Mouse (Mus musculus): ENCODE measurements around the gene Fsd1. TPM values are rescaled to one million over a fixed set of nuclear protein-coding genes. Genes with fewer than 3 reads are reported as not detected.

Gene Fsd1
- total RNA-seq, 1 experiment from 2014 or later, result not detected

DNA sequence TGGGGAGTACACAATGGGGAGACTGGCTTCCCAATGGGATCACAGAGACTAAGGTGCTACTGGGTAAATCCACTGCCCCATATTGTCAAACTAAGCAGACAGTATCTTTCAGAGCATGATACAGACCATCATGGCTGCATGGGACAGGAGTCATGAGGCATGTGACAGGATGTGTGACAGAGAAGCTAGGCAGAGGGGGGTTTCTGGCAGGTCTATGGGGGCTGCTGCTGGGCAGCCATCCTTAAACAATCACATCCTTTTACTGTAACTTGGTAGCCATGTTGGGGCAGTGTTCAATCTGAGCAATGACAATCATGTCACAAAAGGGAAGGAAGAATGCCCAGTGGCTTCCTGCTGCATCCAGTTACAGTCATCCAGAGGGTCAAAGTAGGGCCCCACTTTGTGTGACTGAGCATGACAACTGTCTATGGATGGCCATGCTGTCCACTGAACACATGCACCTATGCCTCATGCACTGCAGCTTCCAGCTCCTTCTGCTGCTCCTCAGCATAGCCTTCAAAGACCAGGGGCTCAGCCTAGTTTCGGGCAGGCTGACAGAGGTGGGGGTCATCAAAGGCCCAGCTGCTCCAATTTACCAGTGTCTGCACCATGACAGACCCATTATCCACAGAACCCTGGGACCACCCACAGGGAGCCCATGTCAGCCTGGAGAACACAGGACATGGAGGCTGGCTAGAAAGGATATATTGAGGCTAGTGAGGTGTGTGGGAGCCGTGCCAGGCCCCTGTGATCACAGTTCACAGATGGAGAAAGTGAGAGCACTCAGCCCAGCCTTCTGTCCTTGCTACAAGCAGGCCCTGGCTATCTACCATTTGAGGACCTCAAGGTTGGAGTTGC, 36.1 kb downstream of the Fsd1 start:
- no peak for ATAC-seq (replicated peaks; ENCODE audit: insufficient number of reproducible peaks, low FRiP score, low TSS enrichment, poor library complexity, severe bottlenecking)

GRCm38 (mm10) chr17:56022989-56023290, 36.6 kb downstream of the Fsd1 start:
- no peak for ATAC-seq (replicated peaks; ENCODE audit: insufficient number of reproducible peaks, low FRiP score, low TSS enrichment, poor library complexity, severe bottlenecking)

GRCm38 (mm10) chr17:56023386-56023785, 37.1 kb downstream of the Fsd1 start:
- peak; percentile 57 for ATAC-seq (replicated peaks; ENCODE audit: insufficient number of reproducible peaks, low FRiP score, low TSS enrichment, poor library complexity, severe bottlenecking)

- ATAC-seq (replicated peaks; ENCODE audit: insufficient number of reproducible peaks, low FRiP score, low TSS enrichment, poor library complexity, severe bottlenecking), result no peak
Measured at GRCm38 (mm10) chr17:56024476-56024875, 38.2 kb downstream of the Fsd1 start.

- no peak for ATAC-seq (replicated peaks; ENCODE audit: insufficient number of reproducible peaks, low FRiP score, low TSS enrichment, poor library complexity, severe bottlenecking)
Measured at GRCm38 (mm10) chr17:56024931-56025330, 38.6 kb downstream of the Fsd1 start.

DNA sequence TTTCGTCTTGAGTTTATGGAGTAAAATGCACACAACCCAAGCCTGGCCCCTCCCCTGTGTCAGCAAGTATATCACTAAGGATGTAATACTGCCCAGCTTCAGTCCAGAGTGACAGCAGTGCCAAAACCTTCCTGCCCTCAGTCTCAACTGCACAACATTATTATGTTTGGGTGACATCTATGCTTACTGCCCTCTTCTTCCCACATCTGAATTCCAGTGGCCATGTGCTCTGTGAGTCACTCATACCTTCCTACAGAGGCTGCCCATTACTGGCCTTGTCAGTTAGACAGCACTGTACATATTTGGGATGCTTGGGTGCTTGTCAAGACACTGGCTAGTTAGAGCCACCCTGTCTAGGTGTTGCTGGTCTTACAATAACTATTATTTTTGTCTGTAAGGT, 40.0 kb downstream of the Fsd1 start:
- no peak for ATAC-seq (replicated peaks; ENCODE audit: insufficient number of reproducible peaks, low FRiP score, low TSS enrichment, poor library complexity, severe bottlenecking)

- no peak for ATAC-seq (replicated peaks; ENCODE audit: insufficient number of reproducible peaks, low FRiP score, low TSS enrichment, poor library complexity, severe bottlenecking)
Measured at GRCm38 (mm10) chr17:56026881-56027280, 40.6 kb downstream of the Fsd1 start.

- ATAC-seq (replicated peaks; ENCODE audit: insufficient number of reproducible peaks, low FRiP score, low TSS enrichment, poor library complexity, severe bottlenecking), result no peak
Measured at GRCm38 (mm10) chr17:56027801-56028441, 41.6 kb downstream of the Fsd1 start.

DNA sequence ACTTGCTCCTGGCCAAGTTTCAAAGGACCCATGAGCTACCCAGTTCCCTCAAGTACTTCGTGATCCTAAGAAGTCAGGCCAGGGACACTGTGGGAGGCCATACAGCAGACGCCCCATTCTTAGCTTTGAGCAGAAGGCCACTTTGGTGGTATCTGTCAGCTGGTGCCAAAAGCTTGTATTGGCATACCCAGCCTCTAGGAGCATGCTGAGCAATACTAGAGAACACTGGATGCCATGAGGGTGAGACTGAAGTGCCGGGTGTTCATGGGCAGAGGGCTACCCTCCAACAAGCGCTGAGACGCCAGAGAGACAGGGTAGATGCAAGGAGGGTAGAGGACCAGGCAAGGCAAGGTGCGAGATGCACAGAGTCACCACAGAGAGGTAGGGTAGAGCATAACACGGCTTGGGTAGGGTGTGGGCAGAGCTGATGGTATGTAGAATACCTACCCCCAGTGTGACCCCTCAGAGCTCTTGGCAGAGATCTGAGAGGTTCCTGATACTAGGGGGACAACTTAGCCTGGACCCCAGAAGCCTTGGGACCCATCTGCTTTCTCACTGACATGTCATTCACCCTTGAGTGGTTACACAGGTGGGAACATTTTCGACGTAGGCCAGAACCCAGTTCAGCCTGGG, 44.0 kb downstream of the Fsd1 start:
- no peak for ATAC-seq (replicated peaks; ENCODE audit: insufficient number of reproducible peaks, low FRiP score, low TSS enrichment, poor library complexity, severe bottlenecking)

GRCm38 (mm10) chr17:56030919-56031318, 44.6 kb downstream of the Fsd1 start:
- no peak for ATAC-seq (replicated peaks; ENCODE audit: insufficient number of reproducible peaks, low FRiP score, low TSS enrichment, poor library complexity, severe bottlenecking)

GRCm38 (mm10) chr17:56031431-56031830, 45.1 kb downstream of the Fsd1 start:
- ATAC-seq (replicated peaks; ENCODE audit: insufficient number of reproducible peaks, low FRiP score, low TSS enrichment, poor library complexity, severe bottlenecking), result no peak

- ATAC-seq (replicated peaks; ENCODE audit: insufficient number of reproducible peaks, low FRiP score, low TSS enrichment, poor library complexity, severe bottlenecking), result no peak
Measured at GRCm38 (mm10) chr17:56032127-56032733, 45.9 kb downstream of the Fsd1 start.

DNA sequence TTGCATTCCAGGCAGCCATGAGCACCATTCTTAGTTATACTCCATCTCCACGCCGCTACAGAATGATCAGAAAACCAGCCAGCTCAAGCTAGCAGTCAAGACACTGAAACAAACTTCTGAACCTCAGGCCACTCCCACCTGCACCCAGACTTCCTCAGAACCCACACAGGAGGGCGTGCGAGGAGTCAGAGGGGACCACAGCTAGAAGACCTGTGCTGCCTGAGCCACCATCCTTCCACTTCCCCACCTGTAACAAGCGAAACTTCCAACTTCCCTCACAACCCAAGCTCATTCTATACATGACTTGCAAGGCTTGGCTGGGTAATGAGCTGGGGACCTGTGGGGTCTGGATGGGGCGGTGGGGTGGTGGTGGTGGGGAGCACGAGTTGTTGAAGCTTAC, 46.5 kb downstream of the Fsd1 start:
- no peak; the same call in 1 of the 2 replicates for ATAC-seq (replicated peaks; ENCODE audit: insufficient number of reproducible peaks, low FRiP score, low TSS enrichment, poor library complexity, severe bottlenecking)

DNA sequence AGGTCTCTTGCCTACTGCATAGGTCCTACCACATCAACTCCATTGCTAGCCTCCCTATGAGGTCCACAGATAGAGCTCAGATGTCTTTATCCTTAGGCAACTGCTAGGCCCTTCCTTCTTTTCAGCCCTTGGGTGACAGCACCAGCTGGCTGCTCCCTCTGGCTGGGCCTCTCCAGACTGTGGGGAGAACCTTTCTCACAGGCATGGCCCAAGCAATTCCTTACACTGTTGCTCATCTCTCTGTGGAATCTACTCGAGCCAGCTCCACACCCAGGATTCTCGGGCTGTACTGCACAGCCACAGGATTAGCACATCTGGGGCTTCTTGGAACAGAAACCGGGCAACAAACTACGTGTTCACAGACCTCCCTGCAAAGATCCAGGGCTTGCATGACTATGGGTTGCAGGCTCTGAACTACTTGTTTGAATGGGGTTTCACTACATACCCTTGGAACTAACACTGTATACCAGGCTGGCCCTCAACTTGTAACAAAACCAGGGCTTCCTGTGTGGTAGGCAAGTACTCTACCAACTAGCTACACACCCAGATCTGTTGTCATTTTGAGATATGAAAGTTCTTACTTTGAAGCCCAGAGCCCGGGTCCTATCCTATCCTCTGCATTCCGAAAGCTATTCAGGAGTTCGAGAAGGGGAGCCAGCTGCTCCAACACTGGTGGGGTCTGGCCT, 47.9 kb downstream of the Fsd1 start:
- no peak for ATAC-seq (replicated peaks; ENCODE audit: insufficient number of reproducible peaks, low FRiP score, low TSS enrichment, poor library complexity, severe bottlenecking)

DNA sequence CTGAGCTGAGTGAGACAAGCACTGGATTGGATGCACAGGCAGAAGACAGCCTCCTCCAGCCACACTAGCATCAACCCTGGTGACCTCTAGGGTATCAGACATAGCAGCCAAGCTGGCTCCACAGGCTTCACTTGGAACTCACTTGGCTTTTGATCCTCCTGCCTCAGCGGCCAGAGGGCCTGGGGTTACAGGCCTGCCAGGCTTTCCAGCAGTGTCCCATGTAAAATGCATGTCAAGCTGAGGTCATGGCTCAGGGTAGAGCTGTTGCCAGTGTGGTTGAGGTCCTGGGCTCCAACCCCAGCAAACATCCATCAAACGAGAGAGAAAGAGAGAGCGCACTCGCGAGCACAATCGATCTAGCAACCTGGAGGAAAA, 48.4 kb downstream of the Fsd1 start:
- no peak for ATAC-seq (replicated peaks; ENCODE audit: insufficient number of reproducible peaks, low FRiP score, low TSS enrichment, poor library complexity, severe bottlenecking)

DNA sequence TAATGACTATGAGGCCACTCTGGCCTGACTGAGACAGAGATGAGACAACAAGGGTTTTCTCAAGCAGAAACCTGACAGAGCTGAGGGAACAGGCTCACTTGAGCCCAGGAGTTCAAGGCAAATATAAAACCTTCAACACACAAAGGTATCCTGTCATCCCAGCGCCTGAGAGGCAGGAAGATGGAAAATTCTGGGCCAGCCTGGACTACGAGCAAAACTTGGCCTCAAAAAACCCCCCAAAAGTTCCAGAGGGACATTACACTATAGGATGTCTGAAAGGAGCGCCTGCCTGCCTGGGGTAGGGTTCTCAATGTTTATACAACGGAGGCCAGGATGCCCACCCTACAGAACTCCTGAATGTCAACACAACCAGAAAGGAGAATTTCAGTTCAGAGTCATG, 48.9 kb downstream of the Fsd1 start:
- no peak for ATAC-seq (replicated peaks; ENCODE audit: insufficient number of reproducible peaks, low FRiP score, low TSS enrichment, poor library complexity, severe bottlenecking)

DNA sequence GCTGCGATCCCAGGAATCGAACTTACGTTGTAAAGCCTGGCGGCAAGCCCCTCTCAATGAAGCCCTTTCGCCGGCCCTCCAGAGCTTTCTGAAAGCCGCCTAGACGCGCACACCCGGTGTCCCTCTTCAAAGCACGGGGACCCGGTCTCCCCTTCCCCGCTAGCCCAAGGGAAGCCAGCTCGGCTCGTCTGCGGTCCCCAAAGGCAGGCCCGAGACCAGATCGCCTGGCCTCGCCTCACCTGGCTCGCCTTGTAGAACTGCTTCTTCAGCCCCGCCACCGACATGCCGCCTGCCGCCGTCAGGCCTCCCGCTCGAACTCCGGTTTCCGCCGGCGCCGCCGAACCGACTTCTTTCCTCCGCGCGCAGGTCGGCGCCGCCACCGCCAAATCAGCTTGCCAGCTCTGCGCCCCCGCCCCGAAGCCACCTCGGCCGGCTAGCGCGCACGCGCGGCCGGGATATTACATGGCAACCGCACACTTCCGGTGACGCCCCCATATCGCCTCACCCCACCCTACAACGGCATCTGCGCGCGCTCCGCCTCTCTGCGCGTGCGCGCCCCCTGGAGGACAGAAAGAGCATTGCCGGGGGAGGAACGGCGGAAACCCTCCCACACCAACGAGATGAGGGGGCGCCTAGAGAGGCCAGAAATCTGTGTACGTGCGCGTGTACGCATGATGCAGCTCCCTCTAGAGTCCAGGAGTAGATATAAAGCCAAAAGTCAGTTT, 50.0 kb downstream of the Fsd1 start, which contains the start of gene Sh3gl1:
Sh3gl1 (minus strand) TSS at position 460 of the 725 bp plus-strand sequence.
- ATAC-seq (replicated peaks; ENCODE audit: insufficient number of reproducible peaks, low FRiP score, low TSS enrichment, poor library complexity, severe bottlenecking), result peak; percentile 85

DNA sequence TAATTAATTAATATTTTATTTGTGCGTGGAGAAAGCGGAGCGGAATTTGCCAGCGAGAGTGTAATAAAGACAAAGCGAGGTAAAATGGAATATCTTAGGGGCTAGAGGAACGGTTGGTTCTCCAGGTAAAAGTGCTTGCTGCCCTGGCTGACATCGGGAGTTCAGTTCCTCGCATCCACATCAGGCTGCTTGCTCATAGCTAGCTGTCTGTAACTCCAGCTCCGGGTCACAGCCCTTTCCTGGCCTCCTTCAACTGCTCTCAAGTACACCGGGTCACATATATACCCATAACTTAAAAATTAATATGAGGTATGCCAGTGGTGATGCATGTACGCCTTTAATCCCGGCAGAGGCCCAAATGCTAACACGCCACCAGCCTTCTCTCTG, 50.6 kb downstream of the Fsd1 start:
- ATAC-seq (replicated peaks; ENCODE audit: insufficient number of reproducible peaks, low FRiP score, low TSS enrichment, poor library complexity, severe bottlenecking), result no peak

Measured in monocyte, adult 5-6 weeks (primary cell).